Mouse (Mus musculus) adrenal gland, postnatal 14 days (tissue): ENCODE measurements at regions not wholly inside any gene's neighbourhood (a gene's known extent, or its start where the extent isn't known, plus 50 kb on each side); places are given as distances from the start of the nearest gene placed in this dataset.

Source experiments
- DNase-seq: peaks from one replicate; pipeline ENCODE4 v3.0.0; 2021; ENCODE audit warnings: mixed read lengths

GRCm38 (mm10) chr8:89169484-89169883, 125.5 kb upstream of the Sall1 start:
- DNase-seq = no peak

- DNase-seq = no peak
Observed at GRCm38 (mm10) chr8:89167026-89167425, 123.1 kb upstream of the Sall1 start.

- no peak for DNase-seq
Observed at GRCm38 (mm10) chr8:89156909-89157308, 112.9 kb upstream of the Sall1 start.

DNA sequence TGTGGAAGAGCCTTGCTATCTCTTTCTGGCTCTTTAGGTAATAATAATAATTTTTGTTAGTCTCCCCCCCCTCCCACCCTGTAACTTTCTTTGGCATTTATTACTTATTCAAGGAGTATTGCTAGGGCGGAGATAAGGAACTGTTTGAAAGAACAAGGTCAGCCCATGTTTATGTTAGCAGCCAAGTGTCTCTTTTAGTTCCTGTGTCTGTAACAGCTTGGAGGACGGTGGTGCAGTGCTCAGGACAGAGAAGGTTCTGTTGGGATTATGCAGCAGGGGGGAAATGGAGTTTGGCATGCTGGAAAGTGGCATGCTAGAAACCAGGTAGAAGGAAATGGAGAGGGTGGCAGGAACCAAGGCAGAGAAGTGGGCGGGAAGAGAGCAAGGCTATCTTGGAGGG, 109.6 kb upstream of the Sall1 start:
- DNase-seq = no peak

- no peak for DNase-seq
Observed at GRCm38 (mm10) chr8:89152867-89153595, 109.1 kb upstream of the Sall1 start.

- no peak for DNase-seq
Observed at GRCm38 (mm10) chr8:89152331-89152730, 108.4 kb upstream of the Sall1 start.

- DNase-seq = no peak
Observed at GRCm38 (mm10) chr8:89150952-89151351, 107.0 kb upstream of the Sall1 start.

DNA sequence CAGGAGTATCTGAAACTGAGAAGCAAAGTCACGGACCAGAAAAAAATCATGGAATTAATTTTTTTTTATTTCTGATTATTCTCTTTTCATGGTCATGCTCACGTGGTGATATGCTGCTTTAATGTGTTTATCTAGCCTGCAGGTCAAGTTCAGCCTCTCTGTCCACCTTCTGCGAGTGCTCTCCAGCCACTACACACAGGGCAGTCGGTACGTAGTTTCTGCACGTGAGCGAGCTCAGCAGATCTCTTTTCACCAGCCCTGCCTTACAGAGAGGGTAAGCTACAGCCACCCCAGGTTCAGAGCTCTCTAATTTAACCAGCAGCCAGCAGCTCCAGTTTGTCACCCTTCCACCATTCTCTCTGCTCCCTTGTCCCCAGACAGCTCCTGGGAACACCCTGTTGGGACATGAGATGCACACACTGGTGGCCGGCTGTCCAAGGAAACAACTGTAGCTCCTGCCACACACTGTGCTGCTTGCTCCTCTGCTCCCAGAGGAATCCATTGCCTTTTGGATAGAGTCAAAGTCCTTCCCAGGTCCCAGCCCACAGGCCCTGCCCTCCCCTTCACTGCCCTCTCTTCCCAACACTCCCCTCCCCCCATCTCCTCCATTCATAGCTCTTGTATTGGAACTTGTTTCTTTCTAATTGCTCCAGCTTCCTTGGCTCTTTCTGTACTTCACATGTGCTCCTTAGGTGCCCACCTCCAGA, 97.7 kb upstream of the Sall1 start:
- DNase-seq = no peak

- DNase-seq = no peak
Observed at GRCm38 (mm10) chr8:89139876-89140275, 95.9 kb upstream of the Sall1 start.

GRCm38 (mm10) chr8:89138416-89139125, 94.6 kb upstream of the Sall1 start:
- no peak for DNase-seq

DNA sequence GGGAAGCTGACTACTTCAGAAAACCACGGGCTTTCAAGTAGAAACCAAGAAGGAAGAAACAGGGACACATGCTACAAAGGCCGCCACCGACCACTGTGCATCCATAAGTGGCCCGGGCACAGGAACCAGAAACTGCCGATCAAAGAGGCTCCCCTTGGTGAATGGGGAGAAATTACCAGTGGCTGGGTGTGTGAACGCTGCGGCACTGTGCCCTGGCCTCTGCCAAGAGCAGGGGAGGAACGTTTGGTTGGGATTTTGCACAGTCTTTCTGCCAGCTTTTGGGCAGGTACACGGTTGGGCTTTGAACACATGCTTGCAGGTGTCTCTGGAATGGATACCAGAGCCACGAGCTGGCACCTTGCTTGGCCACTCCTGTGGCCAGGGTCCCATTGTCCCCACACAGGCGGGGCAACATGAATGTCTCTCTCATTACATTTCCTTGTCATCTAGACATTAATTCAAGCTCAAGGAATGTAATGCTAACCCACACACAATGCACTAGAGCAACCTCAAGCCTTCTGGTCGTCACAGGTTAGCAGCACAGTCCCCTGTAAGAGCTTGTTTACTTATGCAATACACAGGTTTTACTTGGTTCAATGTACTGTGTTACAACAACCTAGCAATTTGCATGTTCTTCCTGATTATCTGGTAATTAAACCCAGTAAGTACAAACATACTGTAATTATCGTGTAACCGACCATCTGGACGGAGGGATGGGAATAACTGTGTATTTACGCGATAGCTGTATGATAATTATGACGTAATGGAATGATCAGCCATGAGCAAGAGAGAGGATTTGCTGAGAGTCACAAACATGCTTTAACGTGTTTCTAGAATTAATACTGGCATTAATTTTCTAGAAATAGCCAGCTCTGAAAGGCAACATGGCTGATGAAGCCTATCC, 90.9 kb upstream of the Sall1 start:
- no peak for DNase-seq

DNA sequence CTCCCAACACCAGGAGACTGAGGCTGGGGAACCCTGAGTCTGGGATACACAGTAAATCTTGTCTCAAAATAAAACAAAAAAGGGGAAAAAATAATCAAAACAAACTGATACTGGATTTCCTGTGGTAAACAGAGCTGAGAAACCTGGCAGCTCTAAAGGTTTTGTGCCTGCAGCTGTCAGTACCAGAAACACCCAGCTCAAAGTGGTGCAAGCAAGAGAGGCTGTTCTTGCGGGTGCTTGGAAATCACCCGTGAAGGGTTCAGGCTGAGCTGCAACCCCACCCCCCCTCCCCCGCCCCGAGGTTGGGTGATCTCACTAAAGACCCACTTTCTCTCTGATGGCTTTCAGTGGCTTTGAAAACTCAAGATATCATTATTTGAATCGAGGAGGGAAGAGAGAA, 90.1 kb upstream of the Sall1 start:
- DNase-seq = no peak

GRCm38 (mm10) chr8:89121051-89121450, 77.1 kb upstream of the Sall1 start:
- no peak for DNase-seq

- no peak for DNase-seq
Observed at GRCm38 (mm10) chr8:89107895-89108660, 64.1 kb upstream of the Sall1 start.

DNA sequence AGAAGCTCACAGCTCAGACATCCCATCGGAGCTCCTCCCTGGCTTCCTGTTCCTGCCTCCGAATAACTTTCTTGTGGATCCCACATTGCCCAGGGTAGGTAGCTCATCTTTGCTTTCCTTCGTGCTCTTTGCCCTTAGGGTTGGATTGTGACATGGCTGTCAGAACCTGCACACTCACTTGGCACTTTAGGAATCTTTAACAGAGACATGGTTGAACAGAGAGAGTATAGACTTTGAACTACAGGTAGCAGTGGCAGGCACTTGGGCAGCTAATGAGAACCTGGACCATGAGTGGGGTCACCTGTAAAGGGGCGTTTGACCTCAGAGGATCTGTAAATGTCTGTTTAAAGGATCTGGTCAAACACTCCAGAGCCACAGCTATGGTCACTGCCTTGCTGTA, 62.4 kb upstream of the Sall1 start:
- no peak for DNase-seq

GRCm38 (mm10) chr8:89097396-89097795, 53.4 kb upstream of the Sall1 start:
- DNase-seq = no peak
